Mouse (Mus musculus) neural tube, embryonic 15.5 days (tissue): ENCODE results near the gene Creb5. TPM values are rescaled to one million over a fixed set of nuclear protein-coding genes. Genes with fewer than 3 reads are reported as not detected.
"Not testable (repeated sequence)": the region's sequence is repeated elsewhere in the genome, so short reads cannot be mapped to it uniquely, and the experiment has no call there.

Experiments
- ATAC-seq: fragments of 200-750 bp; cut with Nextera tagmentation; 2 replicates; pipeline ENCODE4 v1.8.0; 2017; ENCODE audit warnings: mild to moderate bottlenecking, moderate TSS enrichment, moderate library complexity; ENCODE audit not compliant: low FRiP score
- H3K27ac ChIP-seq: fragments of 300-500 bp; sonication (generic); replicated peaks from 2 replicates; pipeline ENCODE4 v1.5.1; 2015; ENCODE audit warnings: mild to moderate bottlenecking, inconsistent platforms
- H3K27me3 ChIP-seq: fragments of 300-500 bp; sonication (generic); replicated peaks from 2 replicates; pipeline ENCODE4 v1.6.1; 2015; ENCODE audit warnings: inconsistent platforms
- H3K36me3 ChIP-seq: fragments of 300-500 bp; sonication (generic); 2 replicates; pipeline ENCODE4 v1.6.1; 2015; ENCODE audit warnings: inconsistent platforms
- H3K4me1 ChIP-seq: fragments of 300-500 bp; sonication (generic); 2 replicates; pipeline ENCODE4 v1.6.1; 2015; ENCODE audit warnings: inconsistent platforms
- H3K4me2 ChIP-seq: fragments of 300-500 bp; sonication (generic); 2 replicates; pipeline ENCODE4 v1.6.1; 2015; ENCODE audit warnings: inconsistent platforms, mild to moderate bottlenecking, moderate library complexity
- H3K4me3 ChIP-seq: fragments of 300-500 bp; sonication (generic); replicated peaks from 2 replicates; pipeline ENCODE4 v1.5.1; 2015; ENCODE audit warnings: mild to moderate bottlenecking, inconsistent platforms
- H3K9ac ChIP-seq: fragments of 300-500 bp; sonication (generic); replicated peaks from 2 replicates; pipeline ENCODE4 v1.6.1; 2015; ENCODE audit warnings: mild to moderate bottlenecking, inconsistent platforms
- H3K9me3 ChIP-seq: fragments of 300-500 bp; sonication (generic); replicated peaks from 2 replicates; pipeline ENCODE4 v1.6.1; 2016; ENCODE audit warnings: inconsistent platforms
- WGBS: fragments of 180-500 bp; shearing (Covaris S2); methylation state at CpG from one replicate; pipeline ENCODE4 v1.1.7; 2015; ENCODE audit warnings: mixed read lengths; 5-methylcytosine and 5-hydroxymethylcytosine counted together
- polyA plus RNA-seq: library from polyadenylated mRNA; unstranded; fragments of >200 nt; fragmentation: Nextera tagmentation; extraction: Ambion mirVana; gene quantifications from 2 replicates; pipeline ENCODE4 v1.2.1, GENCODE M21; 2015

Gene Creb5
- polyA plus RNA-seq, 1 experiment from 2014 or later, result 5.7 TPM

DNA sequence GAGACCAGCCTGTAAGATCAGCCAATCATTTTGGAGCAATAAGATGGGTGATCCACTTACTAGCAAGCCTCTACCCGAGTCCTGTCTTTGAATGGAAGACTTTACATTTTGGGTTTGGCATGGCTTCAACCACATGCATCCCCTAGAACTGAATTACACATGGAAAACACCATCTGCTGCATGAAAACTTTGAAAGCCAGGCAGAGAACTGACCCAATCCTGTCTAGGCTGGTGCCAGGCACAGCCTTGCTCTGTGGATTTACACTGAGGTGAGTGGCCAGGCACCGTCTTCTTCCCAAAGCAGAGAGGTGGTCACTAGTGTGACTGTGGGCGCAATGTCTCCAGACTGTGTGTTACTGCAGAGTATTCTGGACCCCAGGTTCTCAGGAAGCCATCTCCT is 109.4 kb downstream of the Creb5 start:
- 94% methylated on average over 3 of the region's 3 CpGs for WGBS
- 0 out of 2 replicates have a peak, but pooled peaks cover 3% of the 10 kb centered on the region for H3K27me3 ChIP-seq
- H3K36me3 ChIP-seq, result no peaks in the 10 kb centered on the region
- H3K4me2 ChIP-seq, result no peak overlapping the region
- H3K9ac ChIP-seq, result no peak overlapping the region
- no peak overlapping the region for H3K4me3 ChIP-seq
- ATAC-seq, result no peak
- H3K9me3 ChIP-seq, result no peaks in the 10 kb centered on the region
- H3K4me1 ChIP-seq, result peaks cover 30% of the 10 kb centered on the region
- no peak overlapping the region for H3K27ac ChIP-seq

DNA sequence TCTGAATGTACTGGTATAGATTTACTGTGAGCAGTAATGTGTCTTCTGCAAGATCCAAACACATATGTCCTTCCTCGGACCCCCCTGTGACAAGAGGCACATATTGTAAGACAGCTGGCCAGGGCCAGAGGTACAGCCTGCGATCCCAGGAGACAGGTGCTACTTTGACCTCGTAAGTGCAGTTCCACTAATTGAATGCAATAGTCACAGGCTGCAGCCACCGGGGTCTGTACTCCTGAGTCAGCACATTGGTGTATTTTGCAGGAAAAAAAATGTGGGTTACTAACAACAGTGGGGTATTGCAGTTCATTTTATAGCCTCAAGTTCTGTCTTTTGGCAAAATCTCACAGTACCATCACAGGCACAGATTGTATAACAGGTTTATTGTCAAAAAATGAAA is 110.7 kb downstream of the Creb5 start:
- H3K9me3 ChIP-seq, result no peaks in the 10 kb centered on the region

DNA sequence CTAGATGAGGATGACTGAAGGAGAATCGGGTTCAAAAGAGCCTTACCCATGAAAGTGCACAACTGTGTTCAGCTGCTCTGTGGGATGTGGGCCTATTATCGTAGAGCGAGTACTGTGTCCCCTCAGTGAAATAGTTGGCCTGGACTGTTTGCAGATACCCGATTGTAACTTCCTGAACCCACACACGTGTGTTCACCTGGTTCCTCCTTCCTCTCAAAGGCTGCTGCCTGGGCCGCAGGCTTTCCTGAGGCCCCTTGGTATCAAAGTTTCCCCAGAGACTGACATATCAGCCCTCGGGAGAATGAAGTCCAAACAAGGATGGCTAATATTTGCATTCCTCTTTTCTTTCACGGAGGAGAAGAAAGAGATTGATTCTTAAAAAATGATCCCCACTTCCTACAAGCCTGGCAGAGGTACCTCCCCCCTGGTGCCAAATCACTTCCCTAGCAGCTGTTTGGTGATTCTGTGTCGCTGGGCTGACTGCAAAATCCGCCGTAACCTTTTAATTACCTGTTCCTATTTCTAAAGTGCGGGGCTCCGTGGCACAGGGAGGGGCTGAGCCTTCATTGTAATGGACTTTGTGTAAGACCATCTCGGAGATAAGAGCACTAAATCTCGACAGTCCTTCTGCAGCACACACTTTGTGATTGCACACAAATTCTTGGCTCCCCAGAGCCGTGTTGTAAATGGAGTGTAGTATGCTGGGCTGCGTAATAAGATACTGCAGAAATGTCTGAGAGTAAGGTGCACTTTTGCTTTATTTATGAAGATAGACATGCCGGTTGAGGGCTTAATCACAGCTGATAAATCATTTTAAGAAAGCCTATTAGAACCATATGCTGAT is 111.4 kb downstream of the Creb5 start:
- H3K27ac ChIP-seq, result no peak overlapping the region

More for the DNA sequence above, 110.7 kb downstream of the Creb5 start:
- ATAC-seq, result no peak
- Histone ChIP-seq H3K27me3 (no peaks in the 10 kb centered on the region), H3K4me3 (no peak overlapping the region), H3K4me2 (no peak overlapping the region), H3K9ac (no peak overlapping the region), H3K4me1 (peaks cover 30% of the 10 kb centered on the region), H3K27ac (no peak overlapping the region), H3K36me3 (no peaks in the 10 kb centered on the region)
- WGBS, result 57% methylated on average over 4 of the region's 4 CpGs

DNA sequence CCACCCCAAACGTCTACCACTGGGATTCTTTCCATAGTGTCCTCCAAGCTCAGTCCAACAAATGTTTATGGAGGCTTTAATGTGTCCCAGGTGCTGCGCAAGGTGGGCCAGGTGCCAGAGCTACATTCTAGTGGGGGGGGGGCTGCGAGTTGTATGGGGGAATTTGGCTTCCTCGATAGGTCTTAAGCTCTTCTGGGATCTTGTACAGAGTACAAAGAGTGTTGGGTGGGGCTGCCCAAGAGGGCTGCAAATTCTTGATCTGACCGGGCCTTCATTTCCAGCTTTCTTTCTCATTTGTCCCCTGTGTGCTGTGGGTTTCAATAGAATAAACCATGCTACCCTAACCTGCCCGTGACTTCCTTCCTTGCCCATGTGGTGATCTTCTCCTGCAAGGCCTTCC is 114.3 kb downstream of the Creb5 start:
- Histone ChIP-seq H3K4me1 (peaks cover 18% of the 10 kb centered on the region), H3K36me3 (no peaks in the 10 kb centered on the region), H3K9me3 (no peaks in the 10 kb centered on the region), H3K4me2 (no peak overlapping the region), H3K27me3 (no peaks in the 10 kb centered on the region), H3K9ac (no peak overlapping the region), H3K4me3 (no peak overlapping the region), H3K27ac (no peak overlapping the region)
- ATAC-seq, result no peak
- 84% methylated on average over 6 of the region's 6 CpGs for WGBS

More for the DNA sequence above, 111.4 kb downstream of the Creb5 start:
- no peak for ATAC-seq
- H3K4me3 ChIP-seq, result no peak overlapping the region
- no peak overlapping the region for H3K9ac ChIP-seq
- H3K4me1 ChIP-seq, result peaks cover 30% of the 10 kb centered on the region
- no peaks in the 10 kb centered on the region for H3K27me3 ChIP-seq
- peak overlapping the region; percentile 7 for H3K4me2 ChIP-seq
- H3K36me3 ChIP-seq, result no peaks in the 10 kb centered on the region
- H3K9me3 ChIP-seq, result no peaks in the 10 kb centered on the region
- WGBS, result 30% methylated on average over 18 of the region's 18 CpGs

DNA sequence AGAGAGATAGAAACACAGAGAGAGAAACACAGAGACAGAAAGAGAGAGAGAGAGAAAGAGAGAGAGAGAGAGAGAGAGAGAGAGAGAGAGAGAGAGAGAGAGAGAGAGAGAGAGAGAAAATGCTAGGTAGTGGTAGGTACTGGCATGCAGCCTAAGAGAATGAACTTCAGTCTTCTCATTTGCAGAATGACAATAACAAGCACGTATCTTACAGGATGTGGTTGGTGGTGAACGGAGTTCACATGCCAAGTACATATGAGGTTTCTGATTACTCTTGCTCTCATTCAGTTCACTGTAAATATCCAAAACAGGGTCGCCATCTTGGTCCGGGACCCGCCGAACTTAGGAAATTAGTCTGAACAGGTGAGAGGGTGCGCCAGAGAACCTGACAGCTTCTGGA is 115.5 kb downstream of the Creb5 start:
- ATAC-seq, H3K9ac ChIP-seq, H3K9me3 ChIP-seq, H3K27me3 ChIP-seq, H3K27ac ChIP-seq, H3K4me3 ChIP-seq, H3K36me3 ChIP-seq, H3K4me2 ChIP-seq: not testable (repeated sequence)
- peaks cover 18% of the 10 kb centered on the region for H3K4me1 ChIP-seq
- WGBS, result 96% methylated on average over 7 of the region's 7 CpGs

DNA sequence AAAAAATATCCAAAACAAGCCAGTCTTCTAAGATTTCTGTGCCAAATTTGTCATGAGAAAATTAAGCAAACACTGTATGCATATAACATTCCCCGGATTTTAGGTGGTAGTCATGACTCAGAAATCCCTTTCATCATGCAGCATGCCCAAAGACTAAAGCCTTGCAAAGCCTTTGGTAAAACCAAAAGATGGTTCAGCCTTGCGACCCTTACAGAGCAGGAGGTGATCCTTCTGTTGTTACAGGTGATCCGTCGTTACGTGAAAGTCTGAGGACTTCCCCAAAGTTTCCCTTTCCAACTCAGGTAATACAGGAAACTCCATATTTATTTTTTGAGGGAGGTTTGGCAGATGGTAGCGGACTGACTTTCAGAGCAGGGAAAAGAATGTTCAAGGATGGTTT is 122.1 kb downstream of the Creb5 start:
- no peak overlapping the region for H3K4me3 ChIP-seq
- no peak for ATAC-seq
- no peaks in the 10 kb centered on the region for H3K9me3 ChIP-seq
- H3K9ac ChIP-seq, result no peak overlapping the region
- H3K4me2 ChIP-seq, result no peak overlapping the region
- no peak overlapping the region for H3K27ac ChIP-seq
- H3K36me3 ChIP-seq, result no peaks in the 10 kb centered on the region
- WGBS, result 94% methylated on average over 6 of the region's 6 CpGs
- H3K4me1 ChIP-seq, result no peaks in the 10 kb centered on the region
- no peaks in the 10 kb centered on the region for H3K27me3 ChIP-seq

DNA sequence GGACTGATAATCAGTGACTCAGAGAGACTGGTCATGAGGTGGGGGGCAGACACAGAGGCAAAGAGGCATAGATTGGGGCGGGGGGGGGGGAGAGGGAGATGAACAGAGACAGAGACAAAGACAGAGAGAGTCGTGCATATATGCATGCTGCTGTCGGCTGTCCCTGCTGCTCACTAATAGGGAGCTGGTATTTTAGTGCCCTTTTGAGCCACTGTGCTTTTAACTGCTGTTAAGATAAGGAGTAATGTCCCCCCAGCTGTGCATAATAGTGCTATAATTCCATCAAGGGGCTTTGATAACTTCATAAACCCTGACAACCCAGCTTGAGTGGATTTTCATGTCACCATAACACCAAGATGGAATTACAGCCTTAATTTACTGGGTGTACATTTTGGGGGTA is 134.3 kb downstream of the Creb5 start:
- H3K4me2 ChIP-seq, result no peak overlapping the region
- no peak overlapping the region for H3K9ac ChIP-seq
- ATAC-seq, result peak; percentile 78; the same call in 1 of the 2 replicates
- no peak overlapping the region for H3K4me3 ChIP-seq
- no peaks in the 10 kb centered on the region for H3K9me3 ChIP-seq
- H3K27ac ChIP-seq, result no peak overlapping the region
- peaks cover 10% of the 10 kb centered on the region; the same call in 1 of the 2 replicates for H3K27me3 ChIP-seq
- no peaks in the 10 kb centered on the region for H3K36me3 ChIP-seq
- WGBS, result 23% methylated on average over 2 of the region's 3 CpGs
- H3K4me1 ChIP-seq, result peaks cover 14% of the 10 kb centered on the region; the same call in 1 of the 2 replicates

DNA sequence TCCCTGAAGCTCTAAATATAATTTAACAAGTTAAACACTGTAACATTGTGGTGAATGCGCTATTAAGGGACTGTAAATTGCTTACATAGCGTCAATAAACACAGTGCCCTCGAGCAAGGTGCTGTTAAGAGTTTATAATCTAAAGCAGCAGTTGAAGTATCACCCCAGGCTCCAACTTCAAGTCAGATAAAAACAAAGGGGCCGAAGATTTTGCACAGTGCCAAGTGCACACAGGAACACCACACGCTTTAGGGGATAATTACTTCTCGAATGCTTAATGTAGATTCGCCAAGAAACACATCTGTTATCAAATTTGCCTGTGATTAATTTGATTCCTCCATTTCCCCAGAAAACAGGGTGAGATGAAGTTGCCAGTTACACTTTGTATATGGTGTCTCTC is 142.3 kb downstream of the Creb5 start:
- no peaks in the 10 kb centered on the region for H3K27me3 ChIP-seq
- peaks cover 23% of the 10 kb centered on the region for H3K4me1 ChIP-seq
- H3K9ac ChIP-seq, result no peak overlapping the region
- 29% methylated on average over 7 of the region's 7 CpGs for WGBS
- no peak overlapping the region for H3K27ac ChIP-seq
- no peak overlapping the region for H3K4me3 ChIP-seq
- peak; percentile 59; the same call in 1 of the 2 replicates for ATAC-seq
- no peaks in the 10 kb centered on the region for H3K9me3 ChIP-seq
- H3K36me3 ChIP-seq, result no peaks in the 10 kb centered on the region
- no peak overlapping the region for H3K4me2 ChIP-seq

DNA sequence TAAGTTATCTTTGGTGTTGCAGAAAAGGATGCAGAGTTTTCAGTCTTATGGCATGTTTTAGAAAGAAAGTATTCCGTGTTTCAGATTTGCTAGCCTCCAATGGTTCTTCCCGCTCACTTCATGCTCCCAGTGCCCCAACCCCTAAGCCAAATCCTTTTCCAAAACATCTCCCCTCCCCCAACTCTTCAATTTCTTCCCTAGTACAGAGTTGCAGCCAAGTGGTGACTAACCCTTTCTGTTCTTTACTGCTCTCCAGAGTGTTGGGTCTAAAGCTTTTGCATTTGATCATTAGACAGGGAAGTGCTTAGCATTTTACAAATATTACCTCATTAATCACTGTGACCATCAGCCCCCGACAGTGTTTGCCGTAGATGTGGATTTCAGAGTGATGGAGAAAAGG is 142.8 kb downstream of the Creb5 start:
- 30% methylated on average over 4 of the region's 4 CpGs for WGBS
- Histone ChIP-seq H3K36me3 (no peaks in the 10 kb centered on the region), H3K4me3 (no peak overlapping the region), H3K9me3 (no peaks in the 10 kb centered on the region), H3K4me1 (peaks cover 23% of the 10 kb centered on the region), H3K9ac (no peak overlapping the region), H3K4me2 (no peak overlapping the region), H3K27me3 (no peaks in the 10 kb centered on the region), H3K27ac (no peak overlapping the region)
- ATAC-seq, result no peak

DNA sequence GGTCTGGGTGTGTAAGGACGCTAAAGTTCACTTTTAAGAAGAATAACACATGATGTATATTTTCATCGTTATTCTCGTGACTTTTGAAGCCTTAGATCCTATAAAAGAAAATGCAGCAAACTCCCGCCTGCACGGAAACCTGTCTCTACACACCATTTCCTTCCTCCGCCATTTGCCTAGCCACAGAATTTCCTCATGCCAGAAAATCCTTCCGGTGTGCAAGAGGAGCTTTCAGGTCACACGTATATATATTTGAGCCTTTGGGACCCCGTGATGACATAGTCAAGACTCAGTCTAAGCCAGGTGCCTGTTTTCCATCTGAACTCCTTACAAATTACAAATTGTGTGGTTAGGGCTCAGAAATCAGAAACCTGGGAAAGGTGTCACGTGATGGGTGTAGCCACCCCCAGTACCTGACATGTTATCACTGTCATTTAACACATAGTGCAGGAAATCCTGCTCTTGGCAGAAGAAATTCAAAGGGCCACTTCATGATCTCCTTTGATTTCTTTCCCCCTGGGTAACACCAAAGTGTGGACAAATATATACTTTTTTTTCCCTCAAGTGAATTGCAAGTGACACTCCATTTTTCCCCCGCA is 158.9 kb downstream of the Creb5 start:
- Histone ChIP-seq H3K9ac (no peak overlapping the region), H3K27me3 (no peaks in the 10 kb centered on the region), H3K4me3 (no peak overlapping the region), H3K4me1 (peaks cover 23% of the 10 kb centered on the region), H3K27ac (no peak overlapping the region), H3K9me3 (no peaks in the 10 kb centered on the region), H3K36me3 (no peaks in the 10 kb centered on the region), H3K4me2 (no peak overlapping the region)
- ATAC-seq, result no peak
- WGBS, result 90% methylated on average over 11 of the region's 11 CpGs

DNA sequence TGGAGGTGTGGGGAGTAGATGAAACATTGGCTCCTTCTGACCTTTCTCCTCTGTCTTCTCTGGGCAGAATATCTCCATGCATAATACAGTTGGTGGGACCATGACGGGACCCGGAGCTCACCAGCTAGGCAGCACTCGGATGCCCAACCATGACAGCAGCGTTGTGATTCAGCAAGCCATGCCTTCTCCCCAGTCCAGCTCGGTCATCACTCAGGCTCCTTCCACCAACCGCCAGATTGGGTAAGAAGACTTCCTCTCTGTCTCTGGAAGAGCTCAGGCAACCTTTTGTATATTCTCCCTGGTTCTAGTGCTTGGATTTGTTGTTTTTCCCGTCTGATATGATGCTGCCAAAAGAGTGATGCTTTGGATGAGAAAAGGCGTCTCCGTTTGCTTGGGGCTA is 160.4 kb downstream of the Creb5 start:
- no peaks in the 10 kb centered on the region for H3K27me3 ChIP-seq
- H3K36me3 ChIP-seq, result no peaks in the 10 kb centered on the region
- no peak overlapping the region for H3K9ac ChIP-seq
- peaks cover 34% of the 10 kb centered on the region for H3K4me1 ChIP-seq
- H3K4me3 ChIP-seq, result no peak overlapping the region
- H3K9me3 ChIP-seq, result no peaks in the 10 kb centered on the region
- no peak overlapping the region for H3K27ac ChIP-seq
- no peak overlapping the region for H3K4me2 ChIP-seq
- no peak for ATAC-seq
- WGBS, result 93% methylated on average over 9 of the region's 9 CpGs

DNA sequence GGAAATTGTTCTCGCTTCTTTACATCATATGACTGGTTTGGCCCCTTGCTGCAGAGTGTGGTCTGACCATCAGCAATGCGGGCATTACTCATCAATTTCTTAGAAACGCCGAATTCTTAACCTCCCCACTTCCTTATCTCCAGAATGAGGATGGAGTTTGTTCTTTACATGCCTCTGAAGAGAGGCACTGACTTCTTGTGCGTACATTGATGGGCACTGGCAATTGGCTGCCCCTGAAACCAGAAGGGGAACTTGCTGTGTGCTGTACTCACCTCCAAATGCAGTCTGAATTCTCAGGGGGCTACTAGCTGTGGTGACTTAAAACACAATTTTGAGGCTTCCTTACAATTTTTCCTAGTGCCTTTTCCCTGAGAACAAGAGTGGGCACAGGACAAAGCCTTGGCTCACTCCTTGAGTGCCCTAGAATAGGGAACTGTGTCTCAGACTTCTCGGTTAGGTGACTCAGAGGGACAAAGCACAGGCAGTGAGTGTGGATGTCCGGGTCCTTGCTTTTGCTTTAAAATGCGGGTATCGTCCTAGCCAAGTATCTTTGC is 161.3 kb downstream of the Creb5 start:
- no peak overlapping the region for H3K27ac ChIP-seq
- H3K9me3 ChIP-seq, result no peaks in the 10 kb centered on the region
- ATAC-seq, result no peak
- H3K4me1 ChIP-seq, result peaks cover 34% of the 10 kb centered on the region
- H3K9ac ChIP-seq, result no peak overlapping the region
- H3K27me3 ChIP-seq, result peaks cover 4% of the 10 kb centered on the region; the same call in 1 of the 2 replicates
- no peak overlapping the region for H3K4me2 ChIP-seq
- 66% methylated on average over 9 of the region's 9 CpGs for WGBS
- no peaks in the 10 kb centered on the region for H3K36me3 ChIP-seq
- no peak overlapping the region for H3K4me3 ChIP-seq
